Mouse (Mus musculus): ENCODE measurements at regions not wholly inside any gene's neighbourhood (a gene's known extent, or its start where the extent isn't known, plus 50 kb on each side); places are given as distances from the start of the nearest gene placed in this dataset.

DNA sequence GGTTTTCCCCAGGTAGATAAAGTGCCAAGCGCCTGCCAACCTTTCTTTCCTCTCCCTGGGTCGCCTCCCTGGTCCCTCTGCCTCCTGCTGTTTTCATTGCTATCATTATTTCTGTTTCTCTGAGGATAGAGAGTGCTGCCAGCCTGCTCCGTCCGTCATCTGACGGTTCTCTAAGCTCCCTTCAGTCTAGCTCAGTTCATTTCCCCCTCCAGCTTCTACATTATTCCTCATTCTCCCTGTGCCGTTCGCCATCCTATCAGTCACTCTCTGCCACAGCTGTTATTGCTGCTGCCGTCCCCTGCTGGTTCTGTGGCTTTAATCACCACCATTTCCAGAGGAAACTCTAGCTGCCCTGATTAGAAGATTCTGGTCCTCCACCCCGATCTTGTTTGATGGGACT is 84.7 kb upstream of the Rfx3 start:
- DNase-seq = no peak

GRCm38 (mm10) chr19:28092252-28092651 is 81.3 kb upstream of the Rfx3 start:
- no peak for DNase-seq

GRCm38 (mm10) chr19:28087607-28088546 is 76.9 kb upstream of the Rfx3 start:
- peak; percentile 4 for DNase-seq

- DNase-seq = no peak
Measured at GRCm38 (mm10) chr19:28070386-28070785, 59.4 kb upstream of the Rfx3 start.

Measured in cerebellum, adult 11 months (tissue).